Mouse (Mus musculus): ENCODE results near the gene Tmem218.

Tmem218 gene

DNA sequence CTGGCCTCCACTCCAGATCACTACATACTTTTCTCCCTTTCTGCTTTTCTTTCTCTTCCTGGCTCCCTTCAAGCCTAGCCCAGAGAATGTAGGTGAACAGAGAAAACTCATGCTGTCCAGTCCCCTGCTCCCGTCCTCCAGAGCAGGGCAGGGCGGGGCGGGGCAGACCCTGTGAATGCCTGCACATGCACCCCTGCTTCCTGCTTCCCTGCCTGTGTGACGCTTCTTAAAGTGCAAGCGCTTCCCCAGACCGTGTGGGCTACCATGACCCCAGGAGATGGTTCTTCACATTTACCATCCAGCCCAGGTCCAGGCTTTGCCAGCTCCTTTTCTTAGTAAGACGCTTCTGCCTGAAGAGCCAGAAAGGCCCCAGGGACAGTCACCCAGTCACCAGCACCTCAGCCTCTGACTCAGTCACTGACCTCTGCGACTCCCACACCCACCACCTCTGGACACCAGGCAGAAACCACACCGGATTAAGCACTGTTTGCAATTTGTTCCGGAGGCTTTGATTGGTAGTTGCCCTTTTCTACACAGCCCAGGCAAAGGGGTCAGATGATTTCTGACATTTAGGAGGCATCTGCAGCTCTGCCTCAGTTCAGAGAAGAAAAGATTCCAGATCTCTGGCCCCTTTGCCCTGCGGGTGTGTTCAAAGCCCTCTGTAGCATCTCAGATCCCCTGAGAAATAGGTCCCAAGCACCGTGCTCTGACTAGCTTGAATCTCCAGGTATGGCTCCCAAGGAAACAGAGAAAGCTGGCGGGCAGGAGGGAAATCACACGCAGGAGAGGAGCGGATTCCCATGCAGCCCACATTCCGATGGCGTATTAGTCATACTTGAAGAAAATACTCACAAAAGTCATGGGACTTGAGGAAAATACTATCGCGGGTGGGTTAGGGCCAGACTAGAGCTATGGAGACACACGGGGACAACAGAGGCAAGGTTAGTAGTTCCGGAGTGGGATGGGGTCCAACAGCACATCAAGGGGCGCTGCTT lies 24.5 kb downstream of the Tmem218 start:
- DNase-seq = no peak

DNA sequence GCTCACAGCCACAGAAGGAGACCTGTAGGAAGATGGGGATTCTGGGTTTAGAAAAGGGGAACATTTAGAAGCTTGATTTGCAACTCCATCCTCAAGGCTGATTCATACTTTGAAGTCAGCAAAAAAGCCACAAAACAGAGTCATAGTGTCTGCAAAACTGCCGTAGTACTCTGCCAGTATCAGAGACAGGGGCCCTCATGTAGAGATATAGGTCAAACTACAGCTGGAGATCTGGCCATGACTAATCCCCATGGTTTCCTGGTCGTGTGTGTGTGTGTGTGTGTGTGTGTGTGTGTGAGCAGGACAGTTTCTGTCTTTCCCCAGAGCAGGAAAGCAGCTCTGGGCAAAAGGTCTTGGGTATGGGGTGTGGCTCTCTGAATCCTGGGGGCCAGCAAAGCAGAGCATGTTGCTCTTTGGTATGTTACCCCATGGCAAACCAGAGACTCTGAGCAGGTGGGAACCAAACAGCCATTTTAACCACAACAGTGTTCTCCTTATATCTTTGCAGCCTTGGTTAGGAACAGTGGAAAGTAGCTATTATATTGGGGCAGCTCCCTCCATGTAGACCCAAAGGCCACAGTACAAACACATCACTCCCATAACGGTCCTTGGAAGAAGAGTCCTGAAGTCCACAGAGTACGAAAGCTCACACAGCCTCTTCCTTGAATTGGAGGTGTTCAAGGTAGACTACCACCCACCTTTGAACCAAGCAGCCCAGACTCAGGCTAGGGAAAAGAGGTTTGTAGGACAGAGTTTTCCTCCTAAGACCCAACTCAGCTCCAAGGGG lies 28.1 kb downstream of the Tmem218 start:
- no peak for DNase-seq

DNA sequence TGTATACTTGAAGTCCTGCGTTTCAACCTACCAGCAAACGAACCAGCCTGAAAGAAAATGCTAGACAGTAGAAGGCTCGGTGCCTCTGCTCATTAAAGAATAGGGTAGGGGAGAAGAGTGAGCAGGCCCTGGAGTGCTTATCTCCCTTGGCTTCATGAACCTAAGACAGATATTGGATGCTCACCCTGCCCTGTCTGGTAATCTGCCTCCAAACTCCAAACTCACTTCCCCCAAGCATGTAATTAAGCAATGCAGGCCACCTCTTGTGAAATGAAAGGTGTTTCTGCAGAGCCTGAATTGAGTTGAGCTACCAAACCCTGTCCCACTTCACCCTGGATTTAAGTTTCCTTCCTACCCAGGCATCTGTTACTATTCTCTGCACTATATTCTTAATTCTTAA lies 34.7 kb downstream of the Tmem218 start:
- DNase-seq = no peak

DNA sequence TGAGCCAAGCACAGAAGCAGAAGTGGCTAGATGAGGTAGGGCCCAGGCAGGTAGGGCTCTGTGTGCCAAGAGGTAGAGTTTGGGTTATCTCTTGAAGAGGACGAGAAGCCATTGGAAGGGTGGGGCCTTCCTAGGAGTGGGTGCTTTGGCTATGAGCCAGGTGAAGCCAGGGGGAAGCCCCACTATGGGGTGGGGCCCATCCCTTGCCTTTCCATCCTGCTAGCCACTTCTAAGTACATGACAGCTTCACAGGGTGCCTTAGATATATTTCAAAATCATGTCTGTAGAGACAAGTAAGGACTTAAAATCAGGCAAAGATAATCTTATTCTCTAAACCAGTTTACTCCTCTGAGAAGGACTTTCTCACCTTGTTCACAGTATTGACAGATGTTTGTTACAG lies 36.6 kb downstream of the Tmem218 start:
- DNase-seq = no peak

DNA sequence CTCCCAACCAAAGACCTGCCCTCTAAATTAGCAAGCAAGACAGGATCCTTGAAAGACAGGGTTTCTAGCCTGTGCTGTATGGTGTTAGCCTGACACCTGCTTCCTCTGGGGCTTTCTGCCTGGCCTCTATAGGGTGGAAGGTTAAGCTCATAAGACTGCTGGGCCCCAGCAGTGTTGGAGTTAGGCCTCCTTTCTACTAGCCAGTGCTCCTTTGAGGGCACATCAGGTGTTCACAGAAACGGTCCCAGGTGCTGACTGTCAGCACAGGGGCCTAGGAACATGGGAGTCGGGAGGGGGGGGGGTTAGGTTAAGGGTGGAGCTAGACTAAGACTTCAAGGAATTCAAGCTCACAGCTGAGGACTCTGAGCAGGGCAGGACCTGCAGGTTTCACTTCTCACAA lies 37.4 kb downstream of the Tmem218 start:
- DNase-seq = no peak

DNA sequence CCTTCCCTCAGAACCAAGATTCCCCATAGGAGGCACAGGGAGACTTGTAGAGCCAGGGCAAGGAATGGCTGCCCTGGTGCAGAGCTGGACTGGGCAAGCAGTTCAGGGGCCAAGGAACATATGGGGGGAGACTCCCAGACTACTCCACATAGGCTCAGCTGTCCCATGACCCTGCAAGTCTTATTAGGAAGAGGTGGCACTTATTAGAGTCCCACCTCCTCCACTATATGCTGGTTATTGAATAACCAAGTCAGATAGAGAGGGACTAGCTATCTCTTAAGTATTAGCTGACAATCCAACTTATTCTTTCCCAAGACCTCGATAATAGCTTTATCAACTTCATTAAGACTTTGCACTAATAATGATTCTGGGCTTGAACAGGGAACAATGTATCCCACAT lies 37.8 kb downstream of the Tmem218 start:
- DNase-seq = no peak

DNA sequence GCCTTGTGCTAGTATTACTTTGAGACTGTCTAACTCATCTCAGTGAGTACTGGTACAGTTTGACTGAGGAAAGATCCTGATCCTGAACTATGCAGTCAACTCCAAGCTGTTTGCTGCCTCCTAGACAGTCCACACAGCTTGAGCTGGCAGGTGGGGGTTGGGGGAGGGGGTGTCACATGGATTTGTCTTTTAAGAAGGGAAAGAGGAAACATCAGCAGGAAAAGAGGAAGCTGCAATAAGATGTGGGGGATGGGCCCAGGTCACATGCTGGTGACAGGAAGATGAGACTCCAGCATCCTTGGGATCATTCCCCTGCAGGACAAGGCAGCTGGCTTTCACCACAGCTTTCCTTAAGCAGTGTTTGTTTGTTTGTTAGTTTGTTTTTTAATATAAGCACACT lies 39.4 kb downstream of the Tmem218 start:
- no peak for DNase-seq

DNA sequence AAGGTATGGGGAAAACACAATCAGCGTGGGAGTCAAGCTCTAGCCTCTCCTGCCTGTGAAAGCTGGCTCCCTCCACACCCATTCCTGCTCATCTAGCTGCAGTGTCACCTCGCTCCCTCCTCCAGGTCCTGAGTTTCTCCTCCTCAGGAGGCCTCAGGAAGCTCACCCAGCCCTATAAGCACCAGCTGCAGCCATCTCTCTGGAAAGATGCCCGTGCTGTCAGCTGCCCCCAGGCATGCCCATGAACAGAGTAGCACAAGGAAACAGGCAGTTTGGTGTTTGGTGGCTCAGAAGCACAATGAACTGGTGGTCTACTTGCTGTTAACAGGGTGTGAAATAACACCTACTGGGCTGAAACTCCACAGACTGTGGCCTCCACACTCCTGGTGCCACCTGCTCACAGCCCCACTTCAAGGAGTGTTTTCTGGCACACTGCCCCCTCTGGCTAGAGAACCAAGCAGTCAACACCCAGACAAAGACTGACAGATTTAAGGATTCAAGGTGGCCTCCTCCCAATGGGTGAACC lies 40.4 kb downstream of the Tmem218 start:
- DNase-seq = no peak

DNA sequence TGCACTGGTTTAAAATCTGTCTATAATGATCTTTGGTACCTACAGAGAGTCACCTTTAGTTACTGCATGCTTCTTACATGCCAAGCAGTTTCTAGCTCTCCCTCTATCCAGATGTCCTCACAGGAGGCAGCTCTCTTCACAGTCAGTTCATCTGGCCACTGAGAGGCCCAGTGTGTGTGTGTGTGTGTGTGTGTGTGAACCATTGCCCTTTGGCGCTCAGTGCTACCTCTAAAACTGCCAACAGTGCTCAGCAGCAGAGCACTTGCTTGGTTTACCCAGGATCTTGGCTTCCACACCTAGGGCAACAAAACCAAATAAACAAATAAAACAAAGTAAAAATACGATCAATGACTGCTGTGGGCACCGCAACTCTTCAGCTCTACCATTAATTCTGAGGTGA lies 42.0 kb downstream of the Tmem218 start:
- DNase-seq = no peak

DNA sequence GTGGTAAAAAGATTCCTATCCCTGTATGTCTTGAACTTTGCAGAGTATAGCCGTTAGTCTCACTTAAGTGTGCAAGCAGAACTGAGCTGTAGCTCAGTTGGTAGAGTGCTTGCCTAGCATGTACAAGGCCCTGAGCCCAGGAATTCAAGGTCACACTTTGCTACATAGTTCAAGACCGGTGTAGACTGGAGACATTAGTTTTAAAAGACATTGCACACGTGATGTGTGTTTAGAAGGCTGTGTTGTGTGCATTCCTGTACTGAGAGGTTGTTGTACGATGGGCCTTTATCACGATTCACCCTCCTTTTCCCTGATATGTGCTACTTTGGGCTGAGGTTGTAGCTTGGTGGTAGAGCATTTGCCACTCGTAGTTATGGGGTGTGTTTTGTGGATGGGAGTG lies 42.6 kb downstream of the Tmem218 start:
- DNase-seq = no peak

DNA sequence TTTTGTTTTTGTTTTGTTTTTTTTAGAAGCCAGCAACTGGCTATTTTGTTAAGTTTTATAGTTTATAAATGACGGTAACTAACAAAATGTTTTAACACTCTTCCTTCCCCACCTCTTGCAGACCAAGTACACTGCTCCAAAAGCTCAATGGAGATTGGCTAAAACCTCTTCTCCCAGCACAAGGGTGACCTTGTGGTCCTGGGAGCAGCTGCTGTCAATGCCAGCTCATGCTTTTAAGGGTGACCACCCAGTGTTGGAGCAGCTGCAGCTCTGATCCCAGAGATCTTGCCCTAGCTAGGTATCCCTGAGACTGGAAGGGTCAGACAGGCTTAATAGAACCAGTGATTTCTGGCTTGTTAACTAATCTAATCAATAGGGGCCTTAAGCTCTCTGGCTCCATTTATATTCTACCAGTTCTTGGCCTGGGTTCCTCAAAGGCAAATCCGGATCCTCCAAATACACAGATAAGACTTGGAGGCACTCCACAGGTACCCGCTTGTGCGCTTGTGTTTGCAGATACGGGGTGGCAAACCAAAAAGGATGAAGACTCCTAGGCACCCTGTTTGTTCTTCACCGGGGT lies 46.6 kb downstream of the Tmem218 start:
- DNase-seq = no peak

DNA sequence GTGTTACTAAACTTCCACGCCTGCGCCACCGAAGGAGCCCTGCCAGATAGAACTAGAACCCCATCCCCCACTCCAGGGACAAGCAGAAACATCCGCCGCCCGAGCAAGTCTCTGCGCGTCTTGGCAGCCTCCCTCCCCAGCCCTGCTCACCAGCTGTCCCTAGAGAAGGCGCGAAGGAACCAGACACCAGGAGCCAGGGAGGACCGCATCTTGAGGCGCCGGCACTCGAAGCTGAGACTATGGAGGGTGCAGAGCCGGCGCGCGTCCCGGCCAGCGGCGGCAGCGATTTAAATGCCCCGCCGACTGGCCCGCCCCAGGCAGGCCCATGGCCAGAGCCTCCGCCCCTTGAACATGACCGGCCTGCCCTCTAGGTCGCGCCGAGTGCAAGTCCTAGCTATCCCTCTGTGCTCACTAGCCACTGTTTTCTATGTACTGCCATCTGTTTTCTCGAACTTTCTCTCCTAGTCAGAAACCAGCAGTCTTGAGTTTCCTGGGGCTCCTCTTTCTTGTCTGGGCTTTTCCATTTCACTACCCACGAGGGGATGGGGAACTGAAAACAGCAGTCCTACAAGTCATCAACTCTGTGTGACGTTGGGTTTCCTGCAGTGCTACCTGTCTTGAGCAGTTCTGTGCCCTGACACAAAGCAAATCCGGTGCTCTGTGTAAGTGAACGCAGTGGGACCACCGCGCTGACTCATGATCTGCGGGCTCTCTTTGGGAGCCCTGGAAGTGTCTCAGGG lies 47.3 kb downstream of the Tmem218 start, which contains the start of gene Slc37a2:
Gene Slc37a2, minus strand, starts transcription at position 590 of the 740 bp plus-strand sequence.
- DNase-seq = peak; percentile 34

DNA sequence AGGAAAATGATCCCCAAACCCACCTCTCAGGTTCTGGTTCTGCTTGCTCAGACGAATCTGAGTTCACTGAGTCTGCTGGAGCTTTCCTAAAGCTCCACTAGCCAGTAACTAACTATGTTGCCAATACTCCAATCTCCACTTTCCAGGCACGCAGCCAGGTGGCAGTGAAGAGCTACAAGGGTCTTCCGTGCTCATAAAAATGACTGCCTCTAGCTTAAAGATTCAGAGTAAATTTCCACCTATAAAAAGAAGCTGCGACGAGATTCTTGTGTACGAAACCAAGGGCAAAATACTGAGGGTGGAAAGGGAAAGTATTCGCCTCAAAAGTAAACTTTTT lies 47.8 kb downstream of the Tmem218 start:
- DNase-seq = no peak

DNA sequence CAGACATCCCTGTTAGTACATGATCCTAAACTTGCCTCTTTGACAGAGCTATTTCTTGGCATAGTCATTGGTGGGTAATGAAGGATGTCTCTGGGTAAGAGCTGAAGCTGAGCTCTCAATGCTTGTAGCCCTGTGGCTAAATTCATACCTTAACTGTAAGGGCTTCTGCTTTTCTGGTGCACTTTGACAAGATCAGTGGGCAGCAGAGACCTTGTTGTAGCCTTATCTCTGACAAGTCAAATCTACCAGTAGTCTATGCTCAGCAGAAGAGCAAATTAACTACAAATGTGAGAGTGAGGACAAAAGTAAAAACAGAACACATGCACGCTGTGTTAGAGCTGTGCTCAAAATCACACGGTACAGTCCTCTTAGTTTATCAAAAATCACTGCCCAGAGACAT lies 58.6 kb downstream of the Tmem218 start:
- no peak for DNase-seq
